Mouse (Mus musculus): Measurements from ENCODE around the gene Rnf39. TPM values are rescaled to one million over a fixed set of nuclear protein-coding genes. Genes with fewer than 3 reads are reported as not detected.

Gene Rnf39
- total and polyA plus RNA-seq, 3 experiments = 0.29 to 0.49 (median 0.35) TPM

DNA sequence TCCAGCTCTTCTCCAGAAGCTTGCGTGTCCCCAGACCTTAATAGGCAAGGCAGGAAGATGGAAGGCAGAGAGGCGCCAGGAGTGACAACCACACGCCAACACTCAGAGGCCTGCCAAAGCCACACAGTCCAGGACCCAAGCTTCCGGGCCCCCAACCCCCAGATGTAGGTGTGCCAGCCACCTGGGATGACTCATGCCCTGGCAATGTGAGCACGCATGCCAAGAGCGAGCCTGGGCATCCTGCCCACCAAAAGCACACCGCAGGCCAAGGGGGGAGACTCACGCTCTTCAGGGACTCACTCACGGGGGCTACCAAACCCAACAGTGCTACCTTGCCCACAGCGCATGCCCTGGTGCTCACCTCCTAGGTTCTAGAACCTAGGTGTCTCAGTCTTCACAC, 327 bp upstream of the Rnf39 start:
- peak; percentile 51 for DNase-seq

DNA sequence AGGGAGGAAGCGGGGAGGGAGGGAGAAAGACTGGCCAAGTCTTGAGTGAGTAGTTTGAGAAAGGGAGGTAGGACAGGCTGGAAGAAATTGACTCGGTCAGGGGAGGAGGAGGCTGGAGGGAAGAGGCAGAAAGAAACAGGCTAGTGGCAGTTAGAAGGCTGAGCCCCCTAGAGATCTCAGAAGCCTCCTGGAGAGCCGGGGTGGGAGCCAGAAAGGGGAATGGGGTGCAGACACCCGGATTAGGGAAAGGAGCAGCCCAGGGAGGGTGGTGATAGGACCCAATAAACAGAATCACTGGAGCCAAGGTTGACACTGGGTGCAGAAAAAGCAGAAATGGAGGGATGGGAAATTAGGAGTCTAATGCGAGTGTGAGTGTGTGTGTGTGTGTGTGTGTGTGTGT, 973 bp downstream of the Rnf39 start:
- DNase-seq = no peak

DNA sequence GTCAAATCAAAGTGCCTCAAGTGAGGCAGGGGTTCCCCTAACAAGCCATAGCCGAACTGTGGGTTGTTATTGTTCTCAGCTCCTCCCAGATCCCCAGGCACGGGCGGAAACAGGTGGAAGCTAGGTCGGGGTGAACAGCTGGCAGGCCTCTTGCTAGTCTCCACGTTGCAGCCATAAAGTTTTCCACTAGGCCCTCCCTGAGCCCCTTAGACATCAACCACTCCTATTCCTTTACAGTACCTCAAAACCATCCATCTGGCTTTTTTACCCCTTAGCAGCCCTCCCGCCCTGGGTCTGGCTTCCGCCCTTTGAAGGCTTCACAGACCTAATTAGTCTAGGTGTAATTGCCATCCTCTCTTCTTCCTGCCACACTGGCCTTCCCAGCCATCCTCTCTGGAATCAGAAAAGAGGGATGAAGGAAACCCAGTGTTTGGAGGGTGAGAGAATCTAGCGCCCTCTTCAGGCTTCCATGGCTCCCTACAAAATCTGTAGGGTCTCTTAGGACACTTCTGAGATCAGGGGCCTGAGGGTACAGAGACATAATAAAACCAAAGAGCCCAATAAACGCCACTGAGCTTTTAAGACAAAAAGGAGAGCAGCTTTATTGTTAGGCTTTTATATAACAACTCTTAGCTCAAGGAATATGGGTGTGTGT, 1.5 kb downstream of the Rnf39 start:
- DNase-seq = no peak

DNA sequence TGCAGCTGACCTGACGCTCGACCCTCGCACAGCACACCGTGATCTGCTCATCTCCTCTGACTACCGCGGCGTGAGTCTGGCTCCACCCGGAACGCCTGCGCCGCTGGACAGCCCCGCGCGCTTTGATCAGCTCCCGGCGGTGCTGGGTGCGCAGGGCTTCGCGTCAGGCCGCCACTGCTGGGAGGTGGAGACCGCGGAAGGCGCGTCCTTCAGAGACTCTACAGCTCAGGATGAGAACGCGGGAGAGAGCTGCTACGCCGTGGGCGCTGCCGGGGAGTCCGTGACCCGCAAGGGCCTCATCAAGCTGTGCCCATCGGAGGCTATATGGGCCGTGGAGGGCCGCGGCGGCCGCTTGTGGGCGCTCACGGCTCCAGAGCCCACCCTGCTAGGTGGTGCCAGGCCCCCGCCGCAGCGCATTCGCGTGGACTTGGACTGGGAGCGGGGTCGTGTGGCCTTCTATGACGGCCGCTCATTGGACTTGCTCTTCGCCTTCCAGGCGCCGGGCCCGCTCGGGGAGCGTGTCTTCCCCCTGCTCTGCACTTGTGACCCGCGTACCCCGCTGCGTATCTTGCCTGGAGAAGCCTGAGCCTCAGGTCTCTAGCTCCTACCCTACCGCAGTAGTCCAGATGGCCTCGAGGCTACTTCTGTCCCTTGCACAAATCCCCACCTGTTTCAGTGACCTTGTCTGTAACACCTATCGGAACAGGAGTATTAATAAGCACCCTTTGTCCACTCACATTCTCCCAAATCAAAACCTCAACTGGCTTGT, 4.5 kb downstream of the Rnf39 start:
- DNase-seq = peak; percentile 85

DNA sequence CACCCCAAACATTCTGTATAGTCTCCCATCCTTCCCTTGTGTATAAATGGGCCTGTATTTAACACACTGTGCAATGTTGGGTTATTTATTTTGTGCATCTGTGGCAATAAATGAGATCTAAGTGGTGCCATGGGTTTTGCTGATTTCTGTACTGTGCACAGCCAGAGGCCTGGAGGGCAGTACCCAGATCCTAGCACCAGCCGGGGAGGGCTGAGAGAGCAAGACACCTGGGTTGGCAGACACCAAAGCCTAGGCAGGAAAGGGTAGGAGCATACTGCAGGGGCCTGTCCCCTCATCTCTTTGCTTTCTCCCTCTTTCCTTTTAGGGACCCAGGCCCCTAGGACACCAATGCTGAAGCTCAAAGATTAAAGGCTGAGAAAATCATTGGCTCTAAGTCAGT, 5.6 kb downstream of the Rnf39 start:
- DNase-seq = no peak

DNA sequence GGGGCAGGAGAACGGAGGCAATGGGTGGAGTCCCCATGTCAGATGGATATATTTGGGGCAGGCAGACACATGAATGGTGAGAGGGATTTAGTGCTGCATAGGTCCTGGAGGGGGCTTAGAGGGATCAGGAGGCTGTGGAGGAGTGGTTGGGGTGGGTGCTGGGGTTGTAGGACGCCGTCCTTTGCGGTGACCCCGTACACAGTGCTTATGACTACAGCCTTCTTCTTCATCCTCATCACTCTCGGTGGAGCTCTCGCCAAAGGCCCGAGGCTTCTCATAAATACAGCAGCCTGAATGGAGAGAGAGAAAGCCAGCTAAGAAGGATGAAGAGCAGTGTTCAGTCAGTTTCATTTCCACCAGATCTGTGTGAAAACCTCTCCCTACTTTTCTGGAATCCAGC, 6.5 kb downstream of the Rnf39 start:
- DNase-seq = no peak

DNA sequence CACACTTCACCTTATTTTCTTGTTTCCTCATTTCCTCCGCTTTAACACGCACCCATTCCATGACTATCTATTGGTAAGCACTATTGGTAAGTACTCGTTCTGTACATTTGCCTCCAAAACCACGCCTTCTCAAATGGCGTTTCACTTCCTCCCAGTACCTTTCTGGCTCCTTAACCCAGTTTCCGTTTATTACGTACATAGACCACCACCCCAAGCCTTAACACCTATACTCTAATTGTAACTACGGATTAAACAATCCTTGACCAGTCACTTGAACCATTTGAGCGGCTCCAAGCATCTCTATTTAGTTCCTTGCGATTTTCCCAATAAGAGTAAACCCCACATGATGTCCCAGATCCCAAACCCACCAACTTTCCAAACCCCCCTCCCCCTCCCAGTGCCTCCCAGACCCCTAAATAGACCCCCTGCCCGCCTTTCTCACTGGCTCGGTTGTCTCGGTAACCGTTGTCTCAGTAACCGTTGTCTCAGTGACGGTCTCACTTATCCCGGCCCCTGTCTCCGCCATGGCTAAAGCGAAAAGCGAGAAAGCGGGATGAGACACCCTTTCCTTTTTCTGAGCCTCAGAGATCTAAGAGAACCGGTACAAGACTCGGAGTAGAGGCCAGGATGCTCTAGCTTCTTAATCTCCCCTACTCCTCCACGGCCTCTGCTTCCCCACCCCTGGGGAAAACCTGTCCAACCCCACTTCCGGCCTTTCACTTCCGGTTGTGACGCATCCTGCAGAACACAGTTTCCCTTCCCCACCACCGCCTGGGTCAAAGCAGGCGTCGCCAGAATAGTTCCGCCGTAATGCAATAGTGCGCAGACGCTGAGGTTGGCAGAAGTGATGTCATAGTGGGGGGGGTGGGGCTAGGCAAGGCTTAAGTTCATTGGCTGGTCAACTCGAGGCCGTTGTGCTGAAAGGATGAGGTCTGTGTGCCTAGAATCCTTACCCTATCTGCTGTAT, 8.5 kb downstream of the Rnf39 start, which contains the start of gene Ppp1r11:
Gene Ppp1r11 (minus strand): TSS at position 761 of the 967 bp plus-strand sequence.
- DNase-seq = peak; percentile 97

DNA sequence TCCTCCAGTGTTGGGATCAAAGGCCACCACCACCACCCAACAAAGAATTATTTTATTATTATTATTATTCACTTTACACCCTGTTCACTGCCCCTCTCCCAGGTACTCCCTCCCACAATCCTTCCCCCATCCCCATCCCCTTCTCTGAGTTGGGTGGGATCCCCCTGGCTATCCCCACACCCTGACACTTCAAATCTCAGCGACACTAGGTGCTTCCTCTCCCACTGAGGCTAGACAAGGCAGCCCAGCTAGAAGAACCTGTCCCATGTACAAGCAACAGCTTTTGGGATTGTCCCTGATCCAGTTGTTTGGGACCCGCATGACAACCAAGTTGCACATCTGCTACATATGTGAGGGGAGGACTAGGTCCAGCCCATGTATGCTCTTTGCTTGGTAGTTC, 9.9 kb downstream of the Rnf39 start:
- no peak for DNase-seq

DNA sequence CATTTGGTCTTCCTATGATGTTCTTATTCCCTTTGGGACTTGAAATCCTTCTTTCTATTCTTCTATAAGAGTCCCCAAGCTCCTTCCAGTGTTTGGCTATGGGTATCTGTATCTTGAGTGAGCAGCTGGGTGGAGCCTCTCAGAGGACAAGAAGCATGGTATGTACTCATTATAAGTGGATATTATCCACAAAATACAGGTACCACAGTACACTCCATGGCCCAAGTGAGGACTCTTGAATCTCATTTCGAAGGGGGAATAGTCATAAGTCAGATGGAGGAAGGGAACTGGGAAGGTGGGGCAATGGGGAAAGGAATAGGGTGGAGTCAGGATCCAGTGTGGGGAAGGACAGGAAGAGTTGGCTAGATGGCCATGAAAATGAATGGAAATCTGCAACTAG, 10.3 kb downstream of the Rnf39 start:
- DNase-seq = no peak

DNA sequence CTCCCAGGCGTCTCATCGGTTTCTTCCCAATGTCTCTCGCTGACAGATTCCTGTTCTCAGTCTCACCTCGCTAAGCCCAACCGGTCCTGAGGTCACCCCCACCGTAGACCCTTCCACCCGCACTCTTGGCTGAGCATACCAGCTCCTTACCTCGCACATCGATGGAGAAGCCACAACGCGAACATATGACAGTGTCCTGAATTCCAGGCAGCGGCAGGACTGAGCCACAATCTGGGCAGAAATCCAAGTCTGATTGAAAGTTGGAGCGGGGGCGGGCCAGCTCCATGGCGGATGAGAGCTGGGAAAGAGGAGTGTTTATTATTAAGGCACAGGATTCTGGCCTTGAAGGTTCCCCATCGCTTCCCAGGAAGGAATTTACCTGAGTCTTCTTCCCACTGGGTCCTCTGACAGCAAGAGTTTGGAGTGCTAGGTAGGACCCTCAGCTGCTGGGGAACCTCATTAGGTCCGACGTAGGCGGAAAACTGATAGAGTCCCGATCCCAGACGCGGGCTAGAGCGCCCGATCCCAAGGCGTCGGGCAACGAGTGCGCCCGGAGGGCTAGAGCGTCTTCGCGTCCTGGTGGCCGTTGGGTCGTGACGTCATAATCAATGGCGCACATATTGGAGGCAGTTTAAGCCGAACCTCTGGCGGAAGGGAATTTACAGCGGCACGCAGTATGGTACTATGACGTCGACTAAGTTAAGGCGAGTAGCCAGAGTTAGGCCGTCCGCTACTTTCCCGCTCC, 15.5 kb downstream of the Rnf39 start, which contains the start of the genes Znrd1 and Znrd1as:
Gene Znrd1 (minus strand): TSS at position 561 of the 745 bp plus-strand sequence.
Gene Znrd1as (plus strand): TSS at position 594 of the 745 bp plus-strand sequence.
- peak; percentile 96 for DNase-seq

DNA sequence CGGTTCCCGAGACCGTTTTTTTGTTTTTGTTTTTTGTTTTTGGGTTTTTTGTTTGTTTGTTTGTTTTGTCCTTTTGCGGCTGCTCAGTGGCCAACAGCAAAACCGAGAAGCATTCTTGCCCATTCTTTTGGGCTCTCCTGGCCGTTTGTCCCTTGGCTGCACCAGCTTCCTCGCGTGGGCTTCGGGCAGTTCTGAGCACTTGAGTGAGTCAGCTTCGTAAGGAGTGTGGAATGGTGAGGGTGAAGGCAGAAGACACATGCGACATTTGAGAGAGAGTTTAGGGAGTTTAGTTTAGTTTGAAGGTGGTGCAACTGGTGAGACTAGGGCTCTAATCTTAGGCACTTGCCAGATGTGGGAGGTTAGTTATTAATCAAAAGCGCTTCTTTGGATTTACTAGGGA, 16.2 kb downstream of the Rnf39 start:
- DNase-seq = no peak

DNA sequence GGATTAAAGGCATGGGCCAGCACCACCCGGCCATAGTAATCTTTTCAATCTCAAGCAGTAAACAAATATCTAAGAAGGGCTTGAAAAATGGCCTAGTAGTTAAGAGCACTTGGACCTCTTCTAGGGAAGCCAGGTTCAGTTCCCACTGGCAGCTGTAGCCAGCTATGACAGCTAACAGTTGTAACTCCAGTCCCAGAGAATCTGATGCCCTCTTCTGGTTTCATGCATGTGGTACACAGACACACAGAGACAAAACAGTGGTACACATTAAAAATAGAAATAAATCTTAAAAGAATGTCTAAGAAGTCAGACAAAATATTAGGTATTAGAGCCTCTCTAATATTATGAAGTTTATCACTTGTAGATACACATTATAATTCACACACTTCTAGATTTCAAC, 18.4 kb downstream of the Rnf39 start:
- DNase-seq = no peak

DNA sequence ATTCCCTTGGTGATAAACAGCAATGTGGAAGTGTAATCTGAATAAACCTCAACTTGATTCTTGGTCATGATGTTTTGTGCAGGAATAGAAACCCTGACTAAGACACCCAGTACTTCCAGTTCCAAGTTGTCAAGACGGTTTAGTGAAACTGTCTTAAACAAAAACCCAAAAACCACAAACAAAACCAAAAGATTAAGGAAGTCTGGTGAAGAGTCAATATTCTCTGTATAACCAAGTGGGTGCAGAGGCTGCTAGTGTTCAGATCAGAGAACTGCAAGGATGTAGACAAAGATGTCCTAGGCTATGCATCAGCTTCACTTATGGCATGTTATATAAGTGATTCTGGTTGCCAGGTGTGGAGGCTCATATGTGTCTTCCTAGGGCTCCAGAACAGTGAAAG, 24.2 kb downstream of the Rnf39 start:
- no peak for DNase-seq

DNA sequence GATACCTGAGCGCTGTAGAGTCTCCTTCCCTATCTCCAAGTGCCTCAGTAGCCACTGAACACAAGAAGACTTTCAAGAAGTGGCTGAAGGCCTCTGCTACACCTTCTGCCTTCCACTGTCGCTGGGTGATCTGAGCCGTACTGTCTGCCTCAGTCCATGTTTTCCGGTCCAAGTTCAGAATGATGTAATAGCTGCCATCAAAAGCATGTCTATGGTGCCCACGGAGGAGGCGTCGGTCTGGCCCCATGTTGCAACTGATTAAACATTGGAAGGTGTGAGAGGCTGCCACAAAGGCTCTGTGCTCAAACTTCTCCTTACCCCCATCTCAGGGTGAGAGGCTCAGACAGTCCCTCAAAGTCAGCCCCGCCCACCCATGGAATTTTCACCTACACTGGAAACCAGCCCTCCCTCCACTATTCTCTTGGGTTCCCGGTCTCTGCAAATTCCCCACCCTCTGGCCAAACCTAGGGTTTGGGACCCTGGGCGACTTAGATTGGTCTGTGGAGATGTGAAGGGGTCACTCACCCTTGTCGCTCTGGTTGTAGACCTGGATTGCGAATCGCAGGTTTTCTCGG, 27.7 kb downstream of the Rnf39 start:
- no peak for DNase-seq

DNA sequence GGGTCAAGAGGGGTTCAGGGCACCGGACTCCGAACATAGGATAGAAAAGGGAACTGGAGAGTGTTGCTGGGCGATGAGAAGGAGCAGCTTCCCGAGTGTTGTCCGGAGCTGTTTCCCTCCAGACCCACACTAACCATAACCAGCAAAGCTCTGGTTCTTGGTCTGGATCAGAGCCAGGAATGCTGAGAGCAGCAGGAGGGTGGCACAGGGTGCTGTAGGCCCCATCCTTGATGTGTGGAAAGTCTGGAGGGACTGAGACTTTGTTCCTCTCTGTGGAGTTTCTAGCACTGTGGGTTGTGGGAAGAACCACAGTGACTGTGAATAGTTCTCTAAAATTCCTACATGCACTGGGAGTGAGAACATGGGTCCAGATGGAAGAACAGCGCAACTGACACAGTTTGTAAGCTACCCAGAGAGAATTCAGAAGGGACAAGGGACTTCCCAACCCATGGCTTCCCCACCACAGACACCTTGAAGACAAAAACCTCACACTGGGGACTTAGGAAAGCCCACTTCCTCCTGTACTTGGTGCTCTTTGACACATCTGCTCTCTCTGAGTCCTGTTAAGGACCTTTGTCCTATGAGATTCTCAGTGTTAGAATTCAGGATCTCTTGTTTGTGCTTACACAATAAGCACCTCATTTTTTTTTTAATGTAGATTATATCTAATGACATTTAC, 28.6 kb downstream of the Rnf39 start:
- no peak for DNase-seq

DNA sequence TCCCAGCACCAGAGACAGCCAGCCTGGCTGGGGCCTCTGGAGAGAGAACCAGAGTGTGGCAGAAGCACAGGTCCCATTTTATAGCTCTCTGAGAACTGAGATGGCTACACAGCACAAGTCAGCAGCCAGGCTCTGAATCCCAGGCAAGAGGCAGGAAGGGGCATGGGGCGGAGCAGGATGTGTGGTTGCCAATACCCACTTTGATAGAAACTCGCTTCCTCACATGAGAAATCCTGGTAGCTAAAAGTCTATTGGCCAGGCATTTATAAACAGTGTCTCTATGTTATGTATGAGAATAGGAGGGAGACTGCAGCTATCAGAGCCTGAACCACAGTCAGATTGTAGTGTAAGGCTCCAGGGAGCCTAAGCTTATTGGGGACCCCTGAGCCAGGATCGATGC, 30.1 kb downstream of the Rnf39 start:
- DNase-seq = no peak

DNA sequence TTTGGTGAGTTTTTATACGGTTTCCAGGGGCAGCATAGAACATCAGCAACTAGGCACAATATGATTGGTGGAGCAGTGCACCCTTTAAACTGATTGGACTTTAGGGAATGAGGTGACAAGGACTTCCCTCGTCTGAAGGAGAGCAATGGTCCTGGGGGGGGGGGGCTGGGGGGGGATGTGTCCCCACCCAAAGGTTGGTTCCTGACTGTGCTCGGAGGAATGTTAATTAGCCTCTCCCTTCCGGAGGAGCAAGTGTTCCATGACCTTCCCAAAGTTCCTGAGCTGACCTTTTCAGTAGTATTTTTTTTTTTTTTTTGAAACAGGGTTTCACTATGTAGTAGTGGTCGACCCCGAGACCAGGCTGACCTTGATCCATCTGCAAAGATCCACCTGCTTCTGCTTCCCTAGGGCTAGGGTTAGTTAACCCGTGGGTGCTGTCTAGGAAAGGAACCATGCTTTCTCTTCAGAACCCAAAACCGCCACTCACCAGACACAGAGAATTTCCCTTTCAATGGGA, 30.6 kb downstream of the Rnf39 start:
- no peak for DNase-seq

DNA sequence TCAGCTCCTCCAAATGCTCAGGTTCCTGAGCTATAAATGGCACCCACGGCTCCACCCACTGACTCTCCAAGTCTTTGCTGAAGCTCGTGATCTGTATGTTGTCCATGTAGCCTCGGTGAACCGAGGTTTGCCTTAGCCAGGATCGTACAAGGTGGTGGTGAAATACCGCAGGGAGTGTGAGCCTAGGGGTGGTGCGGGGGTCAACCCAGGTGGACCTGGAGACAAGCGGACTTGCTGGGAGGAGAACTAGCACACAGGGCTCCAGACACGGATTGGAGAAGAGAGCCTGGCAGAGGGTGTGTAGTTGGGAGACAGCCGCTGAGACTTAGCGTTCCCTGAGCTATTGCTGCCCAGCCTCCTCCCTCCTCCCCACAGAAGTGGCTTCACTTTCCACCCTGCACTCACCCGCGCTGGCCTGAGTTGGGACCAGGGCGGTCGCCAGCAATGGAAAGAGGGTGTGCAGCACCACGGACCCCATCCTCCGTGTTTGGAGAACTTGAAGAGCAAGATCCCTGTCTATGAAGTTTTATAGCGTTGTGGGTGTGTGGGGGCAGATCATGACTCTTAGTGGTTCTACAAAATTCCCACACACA, 38.6 kb downstream of the Rnf39 start, which contains the start of gene 2410137M14Rik:
Gene 2410137M14Rik (minus strand): TSS at position 17 of the 593 bp plus-strand sequence.
- no peak for DNase-seq

DNA sequence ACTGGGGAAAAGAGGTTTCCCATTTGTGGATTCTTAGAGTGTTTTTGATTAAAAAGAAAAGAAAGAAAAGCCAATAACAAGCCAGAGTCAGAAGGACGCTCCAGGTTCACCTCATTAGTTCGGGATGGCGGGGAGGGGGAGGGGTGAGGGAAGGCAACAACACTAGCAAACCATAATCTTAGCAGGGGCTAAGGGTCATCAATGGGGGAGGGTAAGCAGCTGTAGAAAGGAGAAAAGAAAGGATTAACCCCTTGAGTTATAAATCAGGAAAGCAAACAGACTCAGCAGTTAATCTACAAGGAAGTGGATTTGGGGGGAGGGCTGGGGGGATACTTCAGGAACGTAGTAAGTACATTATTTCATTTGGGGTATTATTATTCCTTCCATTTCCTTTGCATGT, 39.1 kb downstream of the Rnf39 start:
- no peak for DNase-seq

All from adrenal gland, adult 2 months (tissue).